Mouse (Mus musculus): ENCODE measurements around the gene Apeh.

Gene Apeh

GRCm38 (mm10) chr9:108072481-108072924, 21.9 kb downstream of the Apeh start:
- no peak for DNase-seq

DNA sequence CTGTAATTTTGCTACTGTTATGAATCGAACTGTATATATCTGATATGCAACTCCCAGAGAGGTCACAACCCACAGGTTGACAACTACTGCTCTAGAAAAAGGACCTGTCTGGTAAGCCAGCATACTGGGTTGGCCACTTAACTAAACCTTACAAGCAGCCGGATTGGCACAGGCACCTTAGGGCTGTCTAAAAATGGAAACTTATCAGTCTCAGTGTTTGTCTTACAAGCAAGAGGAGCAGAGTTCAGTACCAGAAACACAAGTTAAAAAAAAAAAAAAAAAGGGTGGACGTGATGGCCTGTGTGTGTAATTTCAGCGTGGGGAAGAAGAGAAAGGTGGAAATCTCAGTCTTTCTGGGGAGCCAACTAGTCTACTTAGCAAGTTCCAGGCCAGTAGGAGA, 22.6 kb downstream of the Apeh start:
- DNase-seq = no peak

DNA sequence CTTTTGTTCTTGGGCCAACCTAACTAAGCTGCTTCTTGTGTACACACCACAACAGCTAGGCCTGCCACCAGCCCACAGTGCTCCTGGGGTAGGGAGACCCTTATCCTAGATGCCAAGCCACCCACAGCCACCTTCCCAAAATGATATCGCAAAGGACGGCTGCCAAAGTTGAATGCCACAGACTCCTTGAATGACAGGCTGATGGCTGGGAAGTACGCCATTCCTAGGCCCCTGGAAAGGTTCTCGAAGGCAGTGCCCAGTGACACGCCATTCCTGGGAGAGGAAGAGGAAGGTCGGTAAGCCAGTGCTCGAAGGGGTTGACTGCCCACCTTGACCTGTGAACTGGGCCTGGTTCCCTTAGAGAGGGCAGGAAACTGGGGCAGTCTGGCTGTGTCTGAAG, 24.9 kb downstream of the Apeh start:
- no peak for DNase-seq

DNA sequence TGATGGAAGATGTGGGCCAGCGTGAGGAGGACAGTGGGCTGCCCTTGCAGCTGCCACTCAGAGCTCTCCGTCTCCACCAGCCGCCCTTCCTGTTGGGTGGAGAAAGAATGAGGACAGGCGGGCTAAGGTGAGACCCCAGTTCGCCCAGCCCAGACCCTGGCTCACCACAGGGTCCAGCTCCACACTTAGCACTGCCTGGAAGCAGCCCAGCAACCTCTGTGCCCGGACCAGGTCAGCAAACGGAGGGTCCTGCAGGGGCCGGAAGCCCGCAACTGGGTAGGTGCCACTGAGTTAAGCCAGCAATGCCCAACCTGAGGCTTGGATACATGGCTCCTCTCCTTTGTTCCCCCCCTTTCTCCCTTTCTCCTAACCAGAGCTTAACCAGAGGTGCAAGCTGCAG, 25.4 kb downstream of the Apeh start:
- DNase-seq = no peak

- DNase-seq = peak; percentile 87
These were observed 26.5 kb downstream of the Apeh start for GRCm38 (mm10) chr9:108067900-108068299.

GRCm38 (mm10) chr9:108067199-108067598, 27.2 kb downstream of the Apeh start:
- no peak for DNase-seq

DNA sequence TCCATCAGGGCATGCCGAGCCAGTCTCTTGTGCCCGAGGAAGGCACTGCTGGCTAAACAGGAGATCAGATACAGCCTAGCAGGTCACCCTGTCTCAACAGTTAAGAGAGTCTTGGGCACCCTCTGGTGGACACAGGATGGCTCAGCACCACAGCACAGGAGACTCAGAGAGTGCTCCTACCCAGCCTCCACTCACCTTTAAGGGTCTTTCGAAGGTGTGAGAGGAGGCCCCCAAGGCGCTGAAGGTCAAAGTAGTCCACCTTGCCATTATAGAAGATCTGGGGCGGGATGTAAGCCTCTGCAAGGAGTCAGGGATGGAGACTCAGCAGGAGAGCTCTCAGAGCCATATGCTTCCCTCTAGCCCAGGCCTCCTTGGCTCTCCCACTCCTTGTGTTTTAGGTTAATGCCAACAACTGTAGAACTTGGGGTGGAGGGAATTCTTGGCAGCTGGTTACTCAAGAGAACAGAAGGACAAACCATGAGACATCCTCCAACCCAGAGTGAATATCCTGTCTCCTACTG, 28.9 kb downstream of the Apeh start:
- peak; percentile 61 for DNase-seq

- no peak for DNase-seq
These were observed 31.0 kb downstream of the Apeh start for GRCm38 (mm10) chr9:108063361-108063760.

DNA sequence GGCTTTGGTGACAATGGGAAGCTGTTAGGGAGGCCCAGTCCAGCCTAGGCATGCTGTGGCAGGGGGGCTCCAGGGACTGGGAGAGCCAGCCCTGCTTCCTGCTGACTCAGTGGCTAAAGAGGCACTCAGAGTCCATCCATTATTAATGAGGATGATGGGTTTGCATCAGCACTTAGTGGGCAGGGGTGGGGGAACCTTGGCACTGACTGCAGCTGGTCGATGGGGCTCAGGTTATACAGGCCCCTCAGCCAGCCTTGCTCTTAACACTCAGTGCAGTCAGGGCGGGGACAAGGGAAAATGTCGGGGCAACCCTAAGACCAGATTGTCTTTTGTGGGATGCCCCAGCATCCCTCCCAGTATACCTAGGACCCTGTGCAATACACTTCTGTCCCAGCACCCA, 32.3 kb downstream of the Apeh start:
- no peak for DNase-seq

- DNase-seq = no peak
These were observed 36.1 kb downstream of the Apeh start for GRCm38 (mm10) chr9:108058291-108058690.

GRCm38 (mm10) chr9:108057262-108057562, 37.2 kb downstream of the Apeh start:
- no peak for DNase-seq

DNA sequence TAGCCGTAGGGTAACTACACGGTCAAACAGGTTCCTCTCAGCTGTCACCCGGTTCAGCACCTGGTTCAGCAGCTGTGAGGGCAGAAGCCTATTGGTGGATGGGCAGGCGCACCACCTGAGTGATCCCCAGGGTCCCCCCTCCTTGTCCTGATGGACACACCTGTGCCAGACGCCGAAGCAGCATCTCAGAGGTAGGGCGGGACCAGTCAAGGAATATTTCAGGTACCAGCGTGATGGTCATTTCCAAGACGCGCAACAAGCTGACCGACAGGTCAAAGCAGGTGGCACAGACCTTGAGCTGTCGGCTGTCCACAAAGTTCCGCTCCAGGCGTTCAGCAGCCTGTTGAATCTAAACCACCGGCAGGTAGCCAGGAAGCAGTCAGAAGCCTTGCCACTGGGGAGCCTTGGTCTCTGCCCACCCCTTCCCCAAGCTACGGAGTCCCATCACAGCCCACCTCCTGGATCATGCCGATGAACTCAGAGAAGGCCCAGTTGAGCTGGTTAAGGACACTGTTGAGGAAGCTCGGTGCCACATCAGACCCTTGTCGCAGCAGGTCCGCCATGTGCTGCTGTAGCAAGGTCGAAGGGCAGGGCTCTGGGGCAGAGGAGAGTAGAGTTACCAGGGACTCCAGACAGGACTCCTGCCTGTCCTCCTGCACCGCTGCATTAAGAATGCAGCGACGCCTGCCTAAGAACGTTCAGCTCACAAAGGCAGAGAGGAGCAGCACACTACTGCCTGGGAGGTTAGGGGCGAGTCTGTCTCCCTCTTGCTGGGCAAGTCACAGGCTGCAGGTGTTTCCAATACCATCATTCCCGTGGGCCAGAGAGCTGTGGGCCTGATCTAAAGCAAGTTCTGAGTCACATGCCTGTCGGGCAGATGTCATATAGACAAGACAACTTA, 37.8 kb downstream of the Apeh start:
- DNase-seq = no peak

GRCm38 (mm10) chr9:108055661-108056237, 38.7 kb downstream of the Apeh start:
- no peak for DNase-seq

DNA sequence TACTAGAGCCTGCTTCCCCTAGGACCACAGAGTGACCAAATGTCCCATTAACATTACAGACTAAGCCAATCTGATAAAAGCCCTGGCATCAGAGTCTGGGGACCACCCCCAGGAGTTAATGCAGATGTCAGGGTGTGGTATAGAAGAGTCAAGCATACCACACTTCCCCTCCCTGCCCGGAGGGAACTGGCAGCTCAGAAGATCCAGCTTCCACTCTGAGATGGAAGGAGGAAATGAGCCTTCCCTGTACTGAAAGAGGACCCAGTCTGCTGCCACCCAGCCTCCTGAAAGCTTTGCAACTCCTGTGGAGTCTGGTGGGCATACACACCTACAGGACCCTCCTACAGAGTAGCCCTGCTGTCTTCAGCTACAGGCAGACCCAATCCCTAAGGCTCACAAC, 39.3 kb downstream of the Apeh start:
- no peak for DNase-seq

DNA sequence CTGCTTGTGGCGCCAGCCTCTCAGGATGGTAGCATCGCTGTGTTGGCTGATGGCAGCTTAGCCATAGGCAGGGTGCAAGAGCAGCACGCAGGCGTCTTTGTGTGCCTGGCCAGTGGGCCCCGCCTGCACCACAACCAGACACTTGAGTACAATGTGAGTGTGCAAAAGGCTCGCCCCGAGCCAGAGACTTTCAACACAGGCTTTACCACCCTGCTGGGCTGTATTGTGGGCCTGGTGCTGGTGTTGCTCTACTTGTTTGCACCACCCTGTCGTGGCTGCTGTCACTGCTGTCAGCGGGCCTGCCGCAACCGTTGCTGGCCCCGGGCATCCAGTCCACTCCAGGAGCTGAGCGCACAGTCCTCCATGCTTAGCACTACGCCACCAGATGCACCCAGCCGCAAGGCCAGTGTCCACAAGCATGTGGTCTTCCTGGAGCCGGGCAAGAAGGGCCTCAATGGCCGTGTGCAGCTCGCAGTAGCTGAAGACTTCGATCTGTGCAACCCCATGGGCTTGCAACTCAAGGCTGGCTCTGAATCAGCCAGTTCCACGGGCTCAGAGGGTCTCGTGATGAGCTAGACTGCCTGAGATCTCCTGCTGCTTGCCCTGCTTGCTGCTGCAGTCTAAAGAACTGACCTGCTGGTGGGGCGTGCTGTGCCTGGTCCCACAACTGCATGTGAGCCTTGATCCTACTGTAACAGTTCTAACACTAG, 39.9 kb downstream of the Apeh start:
- DNase-seq = no peak

- DNase-seq = no peak
These were observed 40.7 kb downstream of the Apeh start for GRCm38 (mm10) chr9:108053665-108054225.

DNA sequence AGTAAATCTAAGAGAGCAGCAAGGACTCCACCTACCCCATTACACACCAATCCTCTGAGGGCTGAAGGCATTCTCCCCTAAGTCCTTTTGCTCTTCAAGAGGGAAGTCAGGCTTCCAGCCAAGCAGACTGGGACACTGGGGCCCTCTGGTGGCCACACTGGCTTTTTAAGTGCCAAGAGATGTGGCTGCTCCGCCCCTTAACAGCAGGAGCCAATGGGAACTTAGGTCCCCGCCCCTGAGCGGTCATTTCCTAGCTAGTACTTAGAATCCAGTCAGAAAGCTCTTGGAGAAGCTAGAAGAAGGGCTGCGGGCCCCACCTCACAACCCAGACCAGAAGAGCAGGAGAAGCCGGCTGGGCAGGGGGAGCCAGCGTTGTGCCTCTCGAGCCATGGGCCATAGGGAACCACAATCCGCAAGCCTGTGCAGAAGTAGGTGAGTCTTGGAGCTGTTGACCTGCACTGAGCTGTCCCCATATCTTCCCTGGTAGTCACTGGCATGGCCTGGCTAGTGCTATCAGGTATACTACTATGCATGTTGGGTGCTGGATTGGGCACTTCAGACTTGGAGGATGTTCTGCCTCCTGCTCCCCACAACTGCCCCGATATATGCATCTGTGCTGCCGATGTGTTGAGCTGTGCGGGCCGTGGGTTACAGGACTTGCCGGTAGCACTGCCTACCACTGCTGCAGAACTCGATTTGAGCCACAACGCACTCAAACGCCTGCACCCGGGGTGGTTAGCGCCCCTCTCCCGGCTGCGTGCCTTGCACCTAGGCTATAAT, 41.3 kb downstream of the Apeh start, which contains the start of gene Amigo3:
Gene Amigo3, plus strand, starts transcription at position 275 of the 780 bp plus-strand sequence.
- peak; percentile 99 for DNase-seq

GRCm38 (mm10) chr9:108052411-108052810, 42.0 kb downstream of the Apeh start:
- DNase-seq = no peak

- DNase-seq = no peak
These were observed 42.5 kb downstream of the Apeh start for GRCm38 (mm10) chr9:108051931-108052220.

- DNase-seq = no peak
These were observed 43.0 kb downstream of the Apeh start for GRCm38 (mm10) chr9:108051184-108051930.

GRCm38 (mm10) chr9:108049561-108050251, 44.7 kb downstream of the Apeh start:
- DNase-seq = no peak
